Mouse (Mus musculus): Measurements from ENCODE around the gene Abt1. TPM values are rescaled to one million over a fixed set of nuclear protein-coding genes. Genes with fewer than 3 reads are reported as not detected.
A peak's percentile ranks its signal among the peaks of the same experiment; 100 is the strongest.

Abt1 gene
- polyA plus RNA-seq, 1 experiment from 2014 or later = 8.4 TPM

DNA sequence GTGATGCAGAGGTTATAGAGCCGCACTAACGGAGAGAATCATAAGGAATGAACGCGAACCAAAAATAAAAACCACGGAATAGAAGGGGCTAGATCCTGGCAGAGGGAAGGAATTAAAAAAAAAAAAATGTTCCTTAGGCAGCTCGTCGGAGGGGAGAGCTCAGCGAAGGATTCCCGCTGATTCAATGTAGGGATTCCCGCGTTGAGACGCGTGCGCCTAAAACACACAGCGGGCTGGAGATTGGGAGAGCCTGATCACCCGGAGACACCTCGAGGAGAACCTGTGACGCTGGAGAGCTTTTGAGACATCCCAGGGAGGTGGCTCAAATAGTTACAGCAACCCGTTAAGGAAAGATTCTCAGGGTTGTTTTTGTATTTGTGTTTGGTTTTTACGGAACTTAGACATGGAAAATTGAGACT, 11.4 kb downstream of the Abt1 start:
- no peaks in the 10 kb centered on the region for H3K9me3 ChIP-seq (ENCODE audit: low read length)
- H3K36me3 ChIP-seq (ENCODE audit: insufficient read depth, low read length) = no peaks in the 10 kb centered on the region
- H3K4me1 ChIP-seq (ENCODE audit: insufficient read depth, low read depth, low read length) = peaks cover 3% of the 10 kb centered on the region; the same call in 1 of the 2 replicates
- TF ChIP-seq EP300 (IDR thresholded peaks at IDR 0.05) (no peak), CTCF (IDR thresholded peaks at IDR 0.05) (no peak)
- H3K27ac ChIP-seq (ENCODE audit: low read length) = no peak overlapping the region
- no peak overlapping the region for H3K9ac ChIP-seq (replicated peaks; ENCODE audit: low read depth)
- ATAC-seq = no peak
- H3K27me3 ChIP-seq (replicated peaks; ENCODE audit: insufficient read depth, low read length) = no peaks in the 10 kb centered on the region
- WGBS = under 1% methylated on average over 20 of the region's 20 CpGs
- peak overlapping the region; percentile 43 for H3K4me2 ChIP-seq (replicated peaks; ENCODE audit: low read depth, low read length)
- no peak for DNase-seq (ENCODE audit: low spot score)
- H3K4me3 ChIP-seq (ENCODE audit: low read depth, low read length) = peak overlapping the region; percentile 10; the same call in 1 of the 2 replicates

DNA sequence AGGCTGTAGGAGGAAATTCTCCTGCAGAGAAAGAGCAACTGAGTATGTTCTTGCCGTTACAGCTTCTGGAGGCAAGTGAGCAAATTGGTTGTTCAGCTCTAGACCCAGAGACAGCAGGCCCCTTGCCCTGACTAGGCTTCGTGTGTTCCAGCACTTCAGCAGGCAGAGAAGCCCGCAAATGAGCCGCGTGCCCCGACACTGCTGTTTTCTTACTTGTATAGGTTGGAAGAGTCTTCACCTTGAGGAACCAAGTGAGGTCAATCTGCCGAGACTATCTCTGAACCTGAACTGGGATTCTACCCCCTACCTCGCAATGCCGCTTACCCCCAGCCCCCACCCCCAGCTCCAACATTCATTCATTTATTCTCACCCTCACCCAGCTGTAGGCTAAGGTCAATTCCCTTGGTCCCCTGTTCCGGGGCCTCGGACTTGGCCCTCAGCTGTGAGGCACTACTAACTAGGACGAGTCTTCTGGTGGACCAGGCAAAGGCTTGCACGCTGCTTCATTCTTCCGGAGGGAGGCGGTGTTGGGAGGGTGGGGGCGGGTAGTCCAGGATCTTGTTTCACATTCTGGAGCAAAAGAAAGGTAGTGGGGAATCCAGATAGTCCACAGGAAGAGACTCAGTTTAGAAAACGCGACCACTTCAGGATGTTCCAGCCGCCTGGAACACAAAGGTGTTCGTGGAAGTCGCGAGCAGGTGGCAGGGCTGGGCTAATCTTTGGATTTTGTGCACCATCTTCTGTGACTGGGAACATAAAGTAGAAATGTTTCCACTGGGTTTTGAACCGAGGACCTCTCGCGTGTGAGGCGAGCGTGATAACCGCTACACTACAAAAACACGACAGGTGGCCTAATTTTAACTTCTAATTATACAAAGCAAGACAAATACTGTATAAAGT, 12.1 kb downstream of the Abt1 start:
- H3K27me3 ChIP-seq (replicated peaks; ENCODE audit: insufficient read depth, low read length) = no peaks in the 10 kb centered on the region
- H3K27ac ChIP-seq (ENCODE audit: low read length) = no peak overlapping the region
- DNase-seq (ENCODE audit: low spot score) (no peak), ATAC-seq (no peak)
- no peak overlapping the region for H3K9ac ChIP-seq (replicated peaks; ENCODE audit: low read depth)
- peaks cover 3% of the 10 kb centered on the region; the same call in 1 of the 2 replicates for H3K4me1 ChIP-seq (ENCODE audit: insufficient read depth, low read depth, low read length)
- TF ChIP-seq EP300 (IDR thresholded peaks at IDR 0.05) (no peak), CTCF (IDR thresholded peaks at IDR 0.05) (no peak)
- H3K36me3 ChIP-seq (ENCODE audit: insufficient read depth, low read length) = no peaks in the 10 kb centered on the region
- 8% methylated on average over 29 of the region's 29 CpGs for WGBS
- H3K4me2 ChIP-seq (replicated peaks; ENCODE audit: low read depth, low read length) = peak overlapping the region; percentile 43
- peak overlapping the region; percentile 10; the same call in 1 of the 2 replicates for H3K4me3 ChIP-seq (ENCODE audit: low read depth, low read length)
- H3K9me3 ChIP-seq (ENCODE audit: low read length) = no peaks in the 10 kb centered on the region

DNA sequence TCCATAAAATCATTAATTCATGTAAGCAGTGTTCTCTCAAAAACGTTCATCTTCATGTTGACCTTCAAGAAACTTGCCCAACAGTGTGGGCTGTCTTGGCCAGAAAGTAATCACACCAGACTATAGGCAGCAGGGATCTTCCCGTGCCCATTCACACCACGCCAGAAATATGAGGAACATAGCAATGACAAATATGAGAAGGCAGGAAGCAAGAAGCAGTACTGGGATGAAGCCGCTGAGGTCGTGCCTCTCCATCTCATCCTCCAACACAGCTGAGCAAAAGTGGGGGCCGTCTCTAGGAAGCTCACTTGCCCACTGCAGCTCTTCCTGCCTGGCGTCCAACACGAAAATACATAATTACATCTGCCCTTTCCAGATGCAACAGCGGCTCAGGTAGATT, 13.0 kb downstream of the Abt1 start:
- no peak for DNase-seq (ENCODE audit: low spot score)
- Histone ChIP-seq H3K36me3 (ENCODE audit: insufficient read depth, low read length) (no peaks in the 10 kb centered on the region), H3K4me3 (ENCODE audit: low read depth, low read length) (no peak overlapping the region), H3K4me2 (replicated peaks; ENCODE audit: low read depth, low read length) (no peak overlapping the region), H3K27ac (ENCODE audit: low read length) (no peak overlapping the region), H3K4me1 (ENCODE audit: insufficient read depth, low read depth, low read length) (peaks cover 3% of the 10 kb centered on the region; the same call in 1 of the 2 replicates), H3K27me3 (replicated peaks; ENCODE audit: insufficient read depth, low read length) (no peaks in the 10 kb centered on the region), H3K9me3 (ENCODE audit: low read length) (no peaks in the 10 kb centered on the region), H3K9ac (replicated peaks; ENCODE audit: low read depth) (no peak overlapping the region)
- TF ChIP-seq EP300 (IDR thresholded peaks at IDR 0.05) (no peak), CTCF (IDR thresholded peaks at IDR 0.05) (no peak)
- ATAC-seq = no peak
- 54% methylated on average over 9 of the region's 9 CpGs for WGBS

DNA sequence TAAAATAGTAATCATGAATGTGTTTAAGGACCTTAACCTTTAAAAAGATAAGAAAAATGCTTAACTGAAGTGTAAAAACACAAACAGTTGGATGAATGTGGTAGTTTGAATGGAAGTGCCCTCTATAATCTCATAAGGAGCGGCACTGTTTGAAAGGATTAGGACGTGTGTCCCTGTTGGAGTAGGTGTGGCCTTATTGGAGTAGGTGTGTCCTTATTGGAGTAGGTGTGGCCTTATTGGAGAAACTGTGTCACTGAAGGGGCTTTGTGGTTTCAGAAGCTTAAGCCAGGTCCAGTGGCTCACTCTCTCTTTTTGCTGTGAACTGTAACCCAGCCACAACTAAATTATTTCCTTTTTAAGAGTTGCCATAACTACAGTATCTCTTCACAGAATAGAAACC, 21.0 kb downstream of the Abt1 start:
- no peak overlapping the region for H3K9ac ChIP-seq (replicated peaks; ENCODE audit: low read depth)
- no peak for TF ChIP-seq CTCF (IDR thresholded peaks at IDR 0.05)
- no peak for TF ChIP-seq EP300 (IDR thresholded peaks at IDR 0.05)
- WGBS = 17% methylated on average over 2 of the region's 2 CpGs
- H3K27me3 ChIP-seq (replicated peaks; ENCODE audit: insufficient read depth, low read length) = no peaks in the 10 kb centered on the region
- peaks cover 5% of the 10 kb centered on the region for H3K4me1 ChIP-seq (ENCODE audit: insufficient read depth, low read depth, low read length)
- ATAC-seq = no peak
- no peaks in the 10 kb centered on the region for H3K9me3 ChIP-seq (ENCODE audit: low read length)
- H3K4me3 ChIP-seq (ENCODE audit: low read depth, low read length) = no peak overlapping the region
- no peak for DNase-seq (ENCODE audit: low spot score)
- H3K4me2 ChIP-seq (replicated peaks; ENCODE audit: low read depth, low read length) = no peak overlapping the region
- no peak overlapping the region for H3K27ac ChIP-seq (ENCODE audit: low read length)
- no peaks in the 10 kb centered on the region for H3K36me3 ChIP-seq (ENCODE audit: insufficient read depth, low read length)

DNA sequence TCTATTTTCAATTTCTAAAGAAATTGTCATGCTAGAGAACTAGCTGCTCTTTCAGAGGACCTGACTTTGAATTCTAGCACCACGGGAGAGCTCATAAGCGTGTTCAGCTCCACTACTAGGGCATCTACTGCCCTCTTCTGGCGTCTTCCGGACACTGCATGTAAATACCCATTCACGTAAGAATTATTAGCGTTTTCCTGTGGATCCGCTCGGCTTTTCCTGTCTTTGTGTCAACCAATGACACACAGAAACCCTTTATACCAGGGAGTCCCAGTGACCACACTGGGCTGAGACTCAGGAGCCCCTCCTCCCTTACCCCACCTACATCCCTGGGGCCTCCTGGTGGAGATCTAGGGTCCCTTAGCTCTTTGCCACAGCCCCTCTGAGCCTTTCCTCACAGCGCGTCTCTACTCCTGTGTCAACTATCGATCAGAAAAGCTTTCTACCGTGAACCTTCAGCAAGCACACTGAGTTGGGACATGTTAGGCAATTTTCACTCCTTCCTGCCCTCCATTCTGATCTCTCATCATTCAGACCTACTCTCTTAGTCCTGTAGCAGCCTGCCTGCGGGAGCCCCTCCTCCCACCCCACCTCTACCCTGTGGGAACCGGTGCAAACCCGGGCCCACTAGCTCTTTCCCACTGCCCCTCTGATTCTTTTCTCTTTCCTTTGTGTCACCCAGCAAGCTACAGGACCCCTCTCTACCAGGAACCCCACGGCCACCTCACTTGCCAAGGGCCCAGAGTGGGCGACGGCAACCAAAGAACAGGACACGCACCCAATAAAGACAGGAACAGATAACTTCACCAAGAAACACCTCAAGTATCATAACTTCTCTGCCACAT, 21.8 kb downstream of the Abt1 start:
- Histone ChIP-seq H3K4me2 (replicated peaks; ENCODE audit: low read depth, low read length) (peak overlapping the region; percentile 54), H3K9me3 (ENCODE audit: low read length) (no peaks in the 10 kb centered on the region), H3K36me3 (ENCODE audit: insufficient read depth, low read length) (no peaks in the 10 kb centered on the region), H3K27ac (ENCODE audit: low read length) (no peak overlapping the region), H3K9ac (replicated peaks; ENCODE audit: low read depth) (no peak overlapping the region), H3K27me3 (replicated peaks; ENCODE audit: insufficient read depth, low read length) (no peaks in the 10 kb centered on the region), H3K4me1 (ENCODE audit: insufficient read depth, low read depth, low read length) (peaks cover 5% of the 10 kb centered on the region), H3K4me3 (ENCODE audit: low read depth, low read length) (peak overlapping the region; percentile 8; the same call in 1 of the 2 replicates)
- 4% methylated on average over 19 of the region's 19 CpGs for whole genome bisulfite sequencing
- TF ChIP-seq CTCF (IDR thresholded peaks at IDR 0.05) (peak; percentile 89), EP300 (IDR thresholded peaks at IDR 0.05) (0 out of 2 replicates have a peak, but pooled peaks have one; percentile 19)
- DNase-seq (ENCODE audit: low spot score) (peak; percentile 78), ATAC-seq (peak; percentile 75)
